Mouse (Mus musculus): ENCODE measurements at regions not wholly inside any gene's neighbourhood (a gene's known extent, or its start where the extent isn't known, plus 50 kb on each side); places are given as distances from the start of the nearest gene placed in this dataset.

DNA sequence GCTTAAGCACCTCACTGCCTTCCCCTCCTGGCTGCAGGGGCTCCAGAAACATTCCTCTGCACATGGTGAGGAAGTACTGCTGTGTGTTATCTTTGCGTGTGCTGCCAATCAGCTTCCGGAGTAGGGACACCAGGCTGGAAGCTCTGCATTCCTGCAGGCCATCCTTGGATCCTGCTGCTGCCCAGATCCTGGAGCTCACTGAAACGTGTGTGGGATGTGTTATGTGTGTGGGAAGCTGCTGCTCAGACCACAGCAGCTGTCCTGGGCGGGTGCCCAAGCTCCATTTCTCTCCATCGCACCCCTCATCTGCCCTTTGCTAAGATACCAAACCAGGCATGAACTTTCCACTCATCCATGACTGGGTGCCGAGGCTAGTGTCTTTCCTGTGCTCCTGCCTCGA, 129.5 kb upstream of the Lrfn2 start:
- no peaks in the 10 kb centered on the region for H3K36me3 ChIP-seq (replicated peaks; ENCODE audit: control insufficient read depth, insufficient read depth, low read depth)
- WGBS (ENCODE audit: insufficient replicate concordance) = 42% methylated on average over 7 of the region's 7 CpGs
- no peak overlapping the region for H3K27ac ChIP-seq
- no peak overlapping the region for H3K4me2 ChIP-seq (ENCODE audit: low read depth)
- ATAC-seq (ENCODE audit: insufficient read depth) = no peak
- TF ChIP-seq CTCF (IDR thresholded peaks at IDR 0.05; ENCODE audit: low read depth) = no peak
- no peak for TF ChIP-seq EP300 (IDR thresholded peaks at IDR 0.05; ENCODE audit: low read depth)
- H3K27me3 ChIP-seq (ENCODE audit: control insufficient read depth, insufficient read depth, low read length) = no peaks in the 10 kb centered on the region
- no peak overlapping the region for H3K4me3 ChIP-seq (ENCODE audit: insufficient read depth in 1 of 2, low read depth in 2 of 2, low read length in 2 of 2)
- no peaks in the 10 kb centered on the region for H3K4me1 ChIP-seq (replicated peaks; ENCODE audit: control insufficient read depth in 2 of 2, insufficient read depth in 2 of 2, low read length in 1 of 2)
- H3K9me3 ChIP-seq (ENCODE audit: control insufficient read depth, low read length) = no peaks in the 10 kb centered on the region
- no peak for DNase-seq (ENCODE audit: low read depth in 3 of 3, low spot score in 3 of 3)
- H3K9ac ChIP-seq (replicated peaks) = no peak overlapping the region

DNA sequence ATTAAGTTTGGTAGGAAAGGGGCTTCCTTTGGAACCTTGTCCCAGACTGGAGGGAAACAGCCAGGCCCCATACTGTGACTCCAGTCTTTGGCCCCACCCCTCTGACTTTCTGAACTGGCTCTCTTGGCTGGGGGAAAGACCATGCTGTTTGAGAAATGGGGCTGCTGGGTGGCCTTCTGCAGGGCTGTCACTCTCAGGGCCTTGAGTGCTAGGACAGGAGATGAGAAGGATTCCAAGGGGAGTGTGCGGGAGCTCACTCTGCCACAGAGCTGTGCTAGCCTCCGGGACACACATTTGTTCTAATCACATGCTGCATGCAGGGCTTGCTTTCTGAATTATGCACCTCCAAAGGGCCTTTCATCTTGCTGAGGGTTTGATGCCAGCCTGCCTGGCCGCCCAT, 124.3 kb upstream of the Lrfn2 start:
- WGBS (ENCODE audit: insufficient replicate concordance) = 60% methylated on average over 3 of the region's 3 CpGs
- H3K9me3 ChIP-seq (ENCODE audit: control insufficient read depth, low read length) = no peaks in the 10 kb centered on the region
- no peak overlapping the region for H3K9ac ChIP-seq (replicated peaks)
- H3K4me2 ChIP-seq (ENCODE audit: low read depth) = no peak overlapping the region
- no peaks in the 10 kb centered on the region for H3K4me1 ChIP-seq (replicated peaks; ENCODE audit: control insufficient read depth in 2 of 2, insufficient read depth in 2 of 2, low read length in 1 of 2)
- DNase-seq (ENCODE audit: low read depth in 3 of 3, low spot score in 3 of 3) = no peak
- no peaks in the 10 kb centered on the region for H3K27me3 ChIP-seq (ENCODE audit: control insufficient read depth, insufficient read depth, low read length)
- H3K36me3 ChIP-seq (replicated peaks; ENCODE audit: control insufficient read depth, insufficient read depth, low read depth) = no peaks in the 10 kb centered on the region
- no peak for ATAC-seq (ENCODE audit: insufficient read depth)
- H3K27ac ChIP-seq = no peak overlapping the region
- TF ChIP-seq EP300 (IDR thresholded peaks at IDR 0.05; ENCODE audit: low read depth) (no peak), CTCF (IDR thresholded peaks at IDR 0.05; ENCODE audit: low read depth) (no peak)
- H3K4me3 ChIP-seq (ENCODE audit: insufficient read depth in 1 of 2, low read depth in 2 of 2, low read length in 2 of 2) = no peak overlapping the region

DNA sequence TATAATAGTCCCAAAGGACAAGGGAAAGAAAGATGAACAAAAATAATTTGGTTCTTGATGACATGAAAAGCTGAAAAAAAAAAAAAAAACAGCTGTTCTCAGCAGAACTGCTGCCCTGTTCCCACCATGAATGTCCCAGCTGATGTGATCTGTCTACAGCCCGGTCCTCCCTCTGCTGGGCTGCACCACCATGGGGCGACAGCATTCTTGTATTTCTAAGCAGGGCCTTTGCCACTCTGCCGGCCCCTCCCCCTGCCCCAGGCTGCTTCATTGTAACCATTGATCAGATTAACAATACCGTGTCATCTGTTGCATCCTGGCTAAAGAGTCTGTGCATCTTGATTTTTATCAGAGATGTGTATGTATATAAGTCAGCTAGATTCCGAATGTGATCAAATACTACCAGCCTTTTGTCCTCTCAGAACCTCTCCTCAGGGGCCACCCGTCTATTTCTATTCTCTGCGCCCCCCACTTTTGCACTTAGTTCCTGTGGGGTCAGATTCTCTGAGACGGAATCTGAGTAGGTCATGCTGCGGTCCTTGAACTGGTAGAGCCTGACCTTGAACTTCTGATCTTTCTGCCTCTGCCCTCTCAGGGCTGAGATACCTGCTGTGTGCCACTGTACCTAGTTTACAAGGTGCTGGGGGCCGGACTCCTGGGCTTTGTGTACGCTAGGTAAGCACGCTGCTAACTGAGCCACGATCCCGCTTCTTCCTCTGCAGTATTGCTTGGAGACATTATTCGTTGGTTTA, 117.2 kb upstream of the Lrfn2 start:
- ATAC-seq (ENCODE audit: insufficient read depth) (no peak), DNase-seq (ENCODE audit: low read depth in 3 of 3, low spot score in 3 of 3) (no peak)
- Histone ChIP-seq H3K4me1 (replicated peaks; ENCODE audit: control insufficient read depth in 2 of 2, insufficient read depth in 2 of 2, low read length in 1 of 2) (no peaks in the 10 kb centered on the region), H3K27ac (no peak overlapping the region), H3K4me2 (ENCODE audit: low read depth) (no peak overlapping the region), H3K9ac (replicated peaks) (no peak overlapping the region), H3K4me3 (ENCODE audit: insufficient read depth in 1 of 2, low read depth in 2 of 2, low read length in 2 of 2) (no peak overlapping the region), H3K36me3 (replicated peaks; ENCODE audit: control insufficient read depth, insufficient read depth, low read depth) (no peaks in the 10 kb centered on the region), H3K27me3 (ENCODE audit: control insufficient read depth, insufficient read depth, low read length) (no peaks in the 10 kb centered on the region), H3K9me3 (ENCODE audit: control insufficient read depth, low read length) (no peaks in the 10 kb centered on the region)
- TF ChIP-seq CTCF (IDR thresholded peaks at IDR 0.05; ENCODE audit: low read depth) (no peak), EP300 (IDR thresholded peaks at IDR 0.05; ENCODE audit: low read depth) (no peak)
- WGBS (ENCODE audit: insufficient replicate concordance) = 56% methylated on average over 15 of the region's 15 CpGs

DNA sequence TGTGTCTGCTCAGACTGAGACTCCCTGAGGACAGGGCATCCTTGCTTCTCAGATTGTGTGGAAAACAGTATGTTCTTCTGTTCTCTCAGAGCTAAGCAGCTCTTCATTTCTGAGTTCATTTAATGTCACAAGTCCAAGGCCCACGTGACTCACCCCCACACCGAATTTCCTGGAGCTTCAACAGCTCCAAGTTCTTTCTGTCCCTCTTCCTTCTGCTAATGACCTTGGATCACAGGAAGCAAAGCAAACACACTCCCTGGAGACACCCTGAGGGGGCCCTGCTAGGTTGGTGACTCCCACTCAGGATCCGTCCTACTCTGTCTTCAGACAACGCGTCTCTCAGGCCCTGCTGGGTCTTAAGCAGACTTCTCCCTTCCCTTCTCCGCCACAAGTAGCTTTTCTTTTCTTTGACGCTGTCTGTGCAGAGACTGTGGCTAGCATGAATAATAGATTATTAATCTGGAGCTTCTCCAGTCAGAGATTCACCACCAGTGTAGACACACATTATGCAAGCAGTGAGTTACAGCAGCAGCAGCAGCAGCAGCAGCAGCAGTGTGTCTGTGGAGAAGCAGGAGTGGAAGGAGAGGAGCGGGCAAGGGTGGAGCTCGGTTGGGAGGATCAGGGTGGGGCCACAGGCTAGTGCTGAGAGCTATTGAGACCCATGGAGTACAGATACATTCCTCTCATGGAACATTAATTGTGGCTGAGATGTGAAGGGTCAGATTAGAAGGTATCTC, 115.4 kb upstream of the Lrfn2 start:
- ATAC-seq (ENCODE audit: insufficient read depth) (no peak), DNase-seq (ENCODE audit: low read depth in 3 of 3, low spot score in 3 of 3) (no peak)
- H3K4me3 ChIP-seq (ENCODE audit: insufficient read depth in 1 of 2, low read depth in 2 of 2, low read length in 2 of 2) = no peak overlapping the region
- no peak overlapping the region for H3K9ac ChIP-seq (replicated peaks)
- no peaks in the 10 kb centered on the region for H3K9me3 ChIP-seq (ENCODE audit: control insufficient read depth, low read length)
- TF ChIP-seq EP300 (IDR thresholded peaks at IDR 0.05; ENCODE audit: low read depth) = no peak
- 58% methylated on average over 9 of the region's 9 CpGs for WGBS (ENCODE audit: insufficient replicate concordance)
- H3K36me3 ChIP-seq (replicated peaks; ENCODE audit: control insufficient read depth, insufficient read depth, low read depth) = no peaks in the 10 kb centered on the region
- no peak overlapping the region for H3K27ac ChIP-seq
- H3K27me3 ChIP-seq (ENCODE audit: control insufficient read depth, insufficient read depth, low read length) = no peaks in the 10 kb centered on the region
- H3K4me1 ChIP-seq (replicated peaks; ENCODE audit: control insufficient read depth in 2 of 2, insufficient read depth in 2 of 2, low read length in 1 of 2) = no peaks in the 10 kb centered on the region
- H3K4me2 ChIP-seq (ENCODE audit: low read depth) = no peak overlapping the region

DNA sequence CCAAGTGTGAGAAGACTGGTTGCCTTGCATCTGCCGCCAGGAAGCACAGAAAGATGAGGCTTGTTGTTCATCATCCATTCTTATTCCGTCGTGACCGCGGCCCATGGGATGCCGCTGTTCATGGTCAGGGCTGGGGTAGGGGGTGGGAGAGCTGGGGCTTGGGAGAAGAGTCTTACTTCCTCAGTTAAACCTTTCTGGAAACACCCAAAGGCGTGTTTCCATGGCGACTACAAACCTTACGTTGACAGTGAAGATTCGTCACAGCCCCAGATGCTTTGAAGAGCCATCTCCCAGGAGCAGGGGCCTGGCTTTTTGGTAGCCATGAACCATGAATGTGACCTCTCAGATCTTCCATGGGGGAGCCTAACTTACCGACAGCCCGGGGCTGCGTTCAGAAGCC, 114.6 kb upstream of the Lrfn2 start:
- Histone ChIP-seq H3K4me1 (replicated peaks; ENCODE audit: control insufficient read depth in 2 of 2, insufficient read depth in 2 of 2, low read length in 1 of 2) (no peaks in the 10 kb centered on the region), H3K27me3 (ENCODE audit: control insufficient read depth, insufficient read depth, low read length) (no peaks in the 10 kb centered on the region), H3K9me3 (ENCODE audit: control insufficient read depth, low read length) (no peaks in the 10 kb centered on the region), H3K4me2 (ENCODE audit: low read depth) (no peak overlapping the region), H3K36me3 (replicated peaks; ENCODE audit: control insufficient read depth, insufficient read depth, low read depth) (no peaks in the 10 kb centered on the region), H3K9ac (replicated peaks) (no peak overlapping the region), H3K27ac (no peak overlapping the region), H3K4me3 (ENCODE audit: insufficient read depth in 1 of 2, low read depth in 2 of 2, low read length in 2 of 2) (no peak overlapping the region)
- 60% methylated on average over 13 of the region's 13 CpGs for WGBS (ENCODE audit: insufficient replicate concordance)
- TF ChIP-seq CTCF (IDR thresholded peaks at IDR 0.05; ENCODE audit: low read depth) = no peak
- TF ChIP-seq EP300 (IDR thresholded peaks at IDR 0.05; ENCODE audit: low read depth) = no peak
- no peak for DNase-seq (ENCODE audit: low read depth in 3 of 3, low spot score in 3 of 3)
- ATAC-seq (ENCODE audit: insufficient read depth) = no peak

All from liver, embryonic 14.5 days (tissue).